Mouse (Mus musculus) thymus, postnatal 10 days (tissue): Measurements from ENCODE around the gene Cntn6.

Experiments used
- DNase-seq, 2 experiments: peaks; one replicate each; pipeline ENCODE4 v3.0.0; 2021; ENCODE audit warnings: low spot score in 2 of 2

The Cntn6 gene

DNA sequence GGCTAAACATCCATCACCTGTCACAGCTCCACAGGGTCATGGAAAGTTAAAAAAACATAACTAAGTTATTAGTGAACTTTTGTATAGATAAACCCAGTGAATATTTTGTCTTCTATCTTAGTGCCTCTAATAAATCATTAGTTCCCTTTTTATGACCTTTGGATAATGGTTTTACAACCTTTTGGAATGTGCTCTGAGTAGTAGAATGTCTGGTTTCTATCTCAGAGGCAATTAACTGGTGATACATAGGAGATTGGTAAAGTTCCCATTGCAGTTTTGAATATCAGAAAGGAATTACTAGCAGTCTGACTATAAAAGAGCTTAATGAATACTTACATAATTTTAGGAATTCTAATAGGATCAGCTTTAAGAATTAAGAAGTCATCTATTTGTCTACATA is 265.5 kb downstream of the Cntn6 start:
- DNase-seq, result no peak

DNA sequence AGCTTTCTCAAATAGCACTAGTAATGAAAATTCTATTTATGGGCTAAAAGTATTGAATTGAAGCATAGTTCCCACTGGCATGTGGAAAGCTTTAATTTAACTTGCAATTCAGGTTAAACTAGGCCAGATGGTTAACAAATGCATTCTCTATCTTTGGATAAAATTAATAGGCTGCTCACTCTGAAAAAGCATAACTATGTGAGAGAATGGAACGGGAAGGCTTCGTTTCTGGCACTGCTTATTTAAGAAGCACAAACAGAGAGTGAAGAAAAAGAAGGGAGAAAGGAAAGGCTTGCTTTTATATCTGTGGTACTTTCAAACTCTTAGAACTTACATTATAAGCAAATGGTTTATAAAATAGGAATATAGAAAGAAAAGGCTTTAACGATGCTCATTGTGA is 268.6 kb downstream of the Cntn6 start:
- DNase-seq, result no peak

DNA sequence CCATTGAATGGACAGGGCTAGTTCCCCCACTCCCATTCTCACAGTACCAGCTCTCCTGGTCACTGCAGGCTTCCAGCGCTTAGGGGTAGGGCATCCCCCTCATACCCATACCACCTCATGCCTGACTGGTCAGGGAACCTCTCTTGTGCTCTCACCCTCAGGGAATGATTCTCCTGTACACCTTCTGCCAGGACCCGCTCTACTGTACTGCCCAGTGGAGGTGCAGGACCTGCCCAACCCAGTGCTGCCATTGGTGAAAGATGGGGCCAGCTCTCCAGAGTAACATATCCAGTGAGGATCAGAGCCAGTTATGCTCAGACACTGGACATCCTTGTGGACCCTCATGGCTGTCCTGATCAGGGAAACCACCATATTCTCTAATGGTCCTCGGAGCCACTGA is 291.3 kb downstream of the Cntn6 start:
- no peak for DNase-seq

DNA sequence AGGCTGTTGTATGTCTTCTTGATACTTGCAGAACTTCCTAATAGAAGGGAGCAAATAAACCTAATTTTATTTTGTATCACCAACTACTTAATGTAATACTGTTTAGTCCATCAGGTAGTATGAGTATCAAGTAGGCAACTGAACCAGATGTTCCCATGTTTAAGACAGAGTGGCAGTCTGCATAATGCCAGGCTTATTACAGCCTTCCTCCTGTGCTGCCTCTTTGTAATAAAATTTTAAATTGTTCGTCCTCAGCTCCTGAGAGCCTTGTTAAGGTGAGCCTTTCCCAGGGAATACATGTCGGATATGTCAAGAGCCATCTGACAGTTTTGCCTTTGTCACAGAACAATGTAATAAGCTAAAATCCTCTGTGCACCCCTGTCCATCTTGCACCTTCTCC is 294.9 kb downstream of the Cntn6 start:
- no peak for DNase-seq

DNA sequence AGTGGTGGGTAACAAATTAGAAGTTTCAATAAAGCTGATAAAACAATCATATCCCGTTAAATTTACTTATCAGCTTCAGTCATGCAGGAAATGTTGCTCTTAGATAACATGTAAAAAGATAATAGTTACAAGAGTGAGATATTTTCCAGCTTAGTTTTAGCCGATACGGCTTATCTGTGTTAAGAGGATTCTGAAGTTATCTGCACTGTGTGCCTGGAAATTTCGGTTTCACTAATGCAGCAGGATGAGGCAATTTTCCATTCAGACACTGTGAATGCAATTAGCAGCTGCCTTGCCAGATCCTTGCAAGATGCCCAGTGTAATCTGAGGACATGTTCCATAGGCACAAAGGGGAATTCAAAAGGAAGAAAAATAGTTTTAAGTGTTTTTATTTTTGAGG is 315.9 kb downstream of the Cntn6 start:
- DNase-seq, result no peak

DNA sequence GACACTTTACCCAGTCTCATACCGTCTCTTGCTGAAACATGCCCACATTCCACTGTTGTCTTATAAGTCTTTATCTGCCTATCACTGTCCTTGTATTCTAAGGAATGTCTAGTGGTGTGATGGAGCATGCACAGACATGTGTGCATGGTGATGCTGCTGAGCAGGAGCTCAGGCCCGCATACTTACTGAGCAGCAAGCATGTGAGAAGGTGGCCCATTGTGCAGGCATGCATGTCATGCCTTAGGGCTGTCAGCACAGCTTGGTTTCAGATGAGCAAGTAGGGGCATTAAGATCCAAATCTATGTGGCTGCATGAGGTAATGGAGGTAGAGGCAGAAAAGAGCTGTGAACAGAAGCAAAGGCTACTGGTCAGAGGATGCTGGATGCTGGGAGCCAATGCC is 323.0 kb downstream of the Cntn6 start:
- DNase-seq, result no peak

DNA sequence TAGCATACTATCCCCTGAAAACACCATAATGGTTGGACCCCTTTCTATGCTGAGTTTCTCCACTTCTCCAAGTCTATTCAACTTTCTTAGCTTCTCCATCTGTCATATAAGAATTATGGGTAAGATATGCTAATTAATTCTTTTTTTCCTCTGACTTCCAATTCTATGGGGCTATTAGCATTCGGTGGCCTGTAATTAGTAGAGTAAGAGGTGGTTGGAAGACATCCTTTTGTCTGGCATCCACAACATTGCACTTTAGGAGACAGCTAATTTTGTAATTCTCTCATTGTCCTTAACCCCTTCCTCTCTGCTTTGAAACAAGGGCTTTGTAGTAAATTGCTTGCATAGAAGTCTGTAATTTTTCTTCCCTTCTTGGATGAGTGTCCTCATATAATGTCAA is 387.1 kb downstream of the Cntn6 start:
- no peak for DNase-seq

- DNase-seq, result no peak
Measured at GRCm38 (mm10) chr6:104884021-104884420, 391.4 kb downstream of the Cntn6 start.

DNA sequence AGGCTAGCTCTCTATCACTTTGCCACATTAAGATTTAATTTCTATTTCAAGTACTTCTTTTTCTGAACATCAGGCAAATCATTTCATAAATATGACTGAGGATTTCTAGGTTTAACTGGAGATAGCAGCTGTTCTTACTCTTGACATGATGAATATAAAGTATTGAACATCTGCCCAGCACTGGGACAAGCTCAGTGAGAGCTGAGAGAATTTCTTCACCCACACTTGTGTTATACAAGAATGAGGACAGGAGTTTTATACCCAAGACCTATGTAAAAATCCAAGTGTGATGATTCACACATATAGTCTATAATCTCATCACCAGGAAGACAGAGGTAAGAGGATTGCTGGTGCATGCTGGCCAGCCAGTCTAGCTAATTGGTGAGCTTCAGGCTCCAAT is 393.2 kb downstream of the Cntn6 start:
- no peak for DNase-seq

GRCm38 (mm10) chr6:104891071-104891470 is 398.5 kb downstream of the Cntn6 start:
- DNase-seq, result no peak
